Mouse (Mus musculus) bone marrow macrophage, adult 2 months (primary cell): ENCODE results near the gene Ms4a4d. TPM values are rescaled to one million over a fixed set of nuclear protein-coding genes. Genes with fewer than 3 reads are reported as not detected.

Experiments
- H3K27ac ChIP-seq: 2 replicates; pipeline ENCODE4 v1.5.1; 2012; ENCODE audit warnings: low read depth, low read length; ENCODE audit not compliant: insufficient read depth
- H3K4me1 ChIP-seq: 2 replicates; pipeline ENCODE4 v1.6.1; 2012; ENCODE audit warnings: low read length; ENCODE audit not compliant: control insufficient read depth, insufficient read depth
- H3K4me3 ChIP-seq: 2 replicates; pipeline ENCODE4 v1.5.1; 2012; ENCODE audit warnings: mild to moderate bottlenecking, low read length, moderate library complexity; ENCODE audit not compliant: insufficient read depth
- CTCF ChIP-seq: IDR thresholded peaks from 2 replicates; pipeline ENCODE4 v1.5.1; 2012; ENCODE audit warnings: low read depth, mild to moderate bottlenecking, low read length, moderate library complexity
- POLR2A ChIP-seq: IDR thresholded peaks from 2 replicates; pipeline ENCODE4 v1.6.1; 2012; ENCODE audit warnings: mild to moderate bottlenecking, low read depth, low read length, borderline replicate concordance
- polyA plus RNA-seq: library from polyadenylated mRNA; stranded (reverse); fragments of >200 nt; gene quantifications from 2 replicates; pipeline ENCODE4 v1.2.4, GENCODE M21; 2012; ENCODE audit not compliant: missing spikeins, insufficient read depth, insufficient read length

Ms4a4d gene
- polyA plus RNA-seq, 1 experiment: not detected

GRCm38 (mm10) chr19:11574965-11575364 lies 38.4 kb downstream of the Ms4a4d start:
- no peak overlapping the region for H3K4me3 ChIP-seq
- TF ChIP-seq POLR2A (no peak), CTCF (no peak)
- no peak overlapping the region for H3K27ac ChIP-seq
- no peaks in the 10 kb centered on the region for H3K4me1 ChIP-seq

- peaks cover 16% of the 10 kb centered on the region for H3K4me1 ChIP-seq
- TF ChIP-seq CTCF (no peak), POLR2A (no peak)
- no peak overlapping the region for H3K27ac ChIP-seq
- H3K4me3 ChIP-seq: no peak overlapping the region
Observed at GRCm38 (mm10) chr19:11589205-11589604, 52.6 kb downstream of the Ms4a4d start.

- H3K27ac ChIP-seq: no peak overlapping the region
- peaks cover 16% of the 10 kb centered on the region for H3K4me1 ChIP-seq
- no peak overlapping the region for H3K4me3 ChIP-seq
- no peak for TF ChIP-seq POLR2A
- no peak for TF ChIP-seq CTCF
Observed at GRCm38 (mm10) chr19:11589891-11590449, 53.4 kb downstream of the Ms4a4d start.

- TF ChIP-seq POLR2A: no peak
- TF ChIP-seq CTCF: no peak
- Histone ChIP-seq H3K27ac (no peak overlapping the region), H3K4me1 (peaks cover 23% of the 10 kb centered on the region), H3K4me3 (no peak overlapping the region)
Observed at GRCm38 (mm10) chr19:11601349-11601748, 64.7 kb downstream of the Ms4a4d start.

- TF ChIP-seq CTCF (peak; percentile 42), POLR2A (no peak)
- Histone ChIP-seq H3K4me3 (no peak overlapping the region), H3K27ac (no peak overlapping the region), H3K4me1 (peaks cover 23% of the 10 kb centered on the region)
Observed at GRCm38 (mm10) chr19:11602026-11602425, 65.4 kb downstream of the Ms4a4d start.

- Histone ChIP-seq H3K4me1 (peaks cover 23% of the 10 kb centered on the region), H3K27ac (peak within 1 kb of the TSS; percentile 89), H3K4me3 (peak within 1 kb of the TSS; percentile 80)
- TF ChIP-seq CTCF (no peak), POLR2A (no peak)
Observed at GRCm38 (mm10) chr19:11604603-11605002, 68.0 kb downstream of the Ms4a4d start, which contains the start of gene Ms4a6d. Gene Ms4a6d, minus strand, starts transcription at chr19:11604849.

Other genes with a start within 250 kb of the Ms4a4d start
- 136 and 161 TPM in 2 replicates for gene Ms4a14, start 222.3 kb upstream of the Ms4a4d start, polyA plus RNA-seq
- 2,313 and 2,384 TPM in 2 replicates for gene Ms4a7, start 200.7 kb upstream of the Ms4a4d start, polyA plus RNA-seq
- 434 TPM in 2 replicates for gene Ms4a4a, start 161.3 kb upstream of the Ms4a4d start, polyA plus RNA-seq
- 49.2 and 54.0 TPM in 2 replicates for gene Ms4a4c, start 132.0 kb upstream of the Ms4a4d start, polyA plus RNA-seq
- 5.6 and 8.4 TPM in 2 replicates for gene Ms4a4b, start 93.2 kb upstream of the Ms4a4d start, polyA plus RNA-seq
- 610 and 628 TPM in 2 replicates for gene Ms4a6c, start 67.4 kb upstream of the Ms4a4d start, polyA plus RNA-seq
- 13.4 and 15.4 TPM in 2 replicates for gene Gm8369, start 50.9 kb upstream of the Ms4a4d start, polyA plus RNA-seq
- 338 and 351 TPM in 2 replicates for gene Ms4a6b, start 20.3 kb upstream of the Ms4a4d start, polyA plus RNA-seq
- gene Ms4a6d, start 68.0 kb downstream of the Ms4a4d start, polyA plus RNA-seq: 323 and 344 TPM in 2 replicates
- gene Ms4a2, start 86.9 kb downstream of the Ms4a4d start, polyA plus RNA-seq: not detected in 2 replicates
- gene Ms4a3, start 104.0 kb downstream of the Ms4a4d start, polyA plus RNA-seq: not detected in 2 replicates
- not detected in 2 replicates for gene Oosp2, start 123.8 kb downstream of the Ms4a4d start, polyA plus RNA-seq
- gene Oosp1, start 154.3 kb downstream of the Ms4a4d start, polyA plus RNA-seq: not detected in 2 replicates
- gene Oosp3, start 160.3 kb downstream of the Ms4a4d start, polyA plus RNA-seq: not detected in 2 replicates
- not detected in 2 replicates for gene Gif, start 210.8 kb downstream of the Ms4a4d start, polyA plus RNA-seq
- 19.2 and 20.8 TPM in 2 replicates for gene Mrpl16, start 233.6 kb downstream of the Ms4a4d start, polyA plus RNA-seq